Mouse (Mus musculus): ENCODE results near the gene Ergic1. TPM values are rescaled to one million over a fixed set of nuclear protein-coding genes. Genes with fewer than 3 reads are reported as not detected.

Gene Ergic1
- total RNA-seq, 2 experiments from 2014 or later, result 128 to 155 TPM

GRCm38 (mm10) chr17:26535251-26536136 lies 25.8 kb upstream of the Ergic1 start:
- no peak for DNase-seq (ENCODE audit: low spot score in 2 of 2)

- DNase-seq (ENCODE audit: low spot score in 2 of 2), result no peak
Measured at GRCm38 (mm10) chr17:26537722-26538471, 23.4 kb upstream of the Ergic1 start.

- DNase-seq (ENCODE audit: low spot score in 2 of 2), result no peak
Measured at GRCm38 (mm10) chr17:26540083-26540482, 21.2 kb upstream of the Ergic1 start.

GRCm38 (mm10) chr17:26544319-26544963 lies 16.8 kb upstream of the Ergic1 start:
- DNase-seq (ENCODE audit: low spot score in 2 of 2), result no peak

- no peak for DNase-seq (ENCODE audit: low spot score in 2 of 2)
Measured at GRCm38 (mm10) chr17:26547771-26548170, 13.5 kb upstream of the Ergic1 start.

GRCm38 (mm10) chr17:26548566-26548965 lies 12.7 kb upstream of the Ergic1 start:
- no peak for DNase-seq (ENCODE audit: low spot score in 2 of 2)

GRCm38 (mm10) chr17:26549148-26549809 lies 12.0 kb upstream of the Ergic1 start:
- no peak for DNase-seq (ENCODE audit: low spot score in 2 of 2)

GRCm38 (mm10) chr17:26551104-26551503 lies 10.2 kb upstream of the Ergic1 start:
- DNase-seq (ENCODE audit: low spot score in 2 of 2), result no peak

GRCm38 (mm10) chr17:26553033-26553432 lies 8.3 kb upstream of the Ergic1 start:
- DNase-seq (ENCODE audit: low spot score in 2 of 2), result no peak

GRCm38 (mm10) chr17:26560526-26561289 lies 581 bp upstream of the Ergic1 start:
- no peak for DNase-seq (ENCODE audit: low spot score in 2 of 2)

GRCm38 (mm10) chr17:26561651-26562181 lies 427 bp downstream of the Ergic1 start, which contains the start of gene Dusp1:
Dusp1 (minus strand) TSS chr17:26562128.
- peak in 1 of 2 experiments; percentile 47 for DNase-seq (ENCODE audit: low spot score in 2 of 2)

- no peak for DNase-seq (ENCODE audit: low spot score in 2 of 2)
Measured at GRCm38 (mm10) chr17:26562292-26562691, 1.0 kb downstream of the Ergic1 start.

GRCm38 (mm10) chr17:26563476-26563875 lies 2.2 kb downstream of the Ergic1 start:
- DNase-seq (ENCODE audit: low spot score in 2 of 2), result no peak

- no peak for DNase-seq (ENCODE audit: low spot score in 2 of 2)
Measured at GRCm38 (mm10) chr17:26564439-26564838, 3.1 kb downstream of the Ergic1 start.

GRCm38 (mm10) chr17:26567142-26567817 lies 6.0 kb downstream of the Ergic1 start:
- DNase-seq (ENCODE audit: low spot score in 2 of 2), result no peak

GRCm38 (mm10) chr17:26567818-26568173 lies 6.5 kb downstream of the Ergic1 start:
- no peak for DNase-seq (ENCODE audit: low spot score in 2 of 2)

GRCm38 (mm10) chr17:26569594-26570350 lies 8.5 kb downstream of the Ergic1 start:
- DNase-seq (ENCODE audit: low spot score in 2 of 2), result no peak

- no peak for DNase-seq (ENCODE audit: low spot score in 2 of 2)
Measured at GRCm38 (mm10) chr17:26570651-26571118, 9.4 kb downstream of the Ergic1 start.

- no peak for DNase-seq (ENCODE audit: low spot score in 2 of 2)
Measured at GRCm38 (mm10) chr17:26571377-26571776, 10.1 kb downstream of the Ergic1 start.

All from layer of hippocampus, postnatal 10 days (tissue).